Mouse (Mus musculus): ENCODE results near the gene Pld5. TPM values are rescaled to one million over a fixed set of nuclear protein-coding genes. Genes with fewer than 3 reads are reported as not detected.
A peak's percentile ranks its signal among the peaks of the same experiment; 100 is the strongest.

Gene Pld5
- polyA plus RNA-seq, 2 experiments: 0.53 to 0.65 TPM

- Histone ChIP-seq H3K36me3 (ENCODE audit: control insufficient read depth, insufficient read depth, low read length) (no peaks in the 10 kb centered on the region), H3K4me3 (replicated peaks; ENCODE audit: low read length) (no peak overlapping the region), H3K9me3 (ENCODE audit: control insufficient read depth, low read length) (no peaks in the 10 kb centered on the region), H3K27me3 (ENCODE audit: control insufficient read depth, insufficient read depth, low read length) (no peaks in the 10 kb centered on the region), H3K27ac (replicated peaks; ENCODE audit: low read depth, low read length) (no peak overlapping the region), H3K4me2 (replicated peaks; ENCODE audit: low read depth, low read length, severe bottlenecking) (no peak overlapping the region), H3K9ac (ENCODE audit: low read depth, low read length, severe bottlenecking) (no peak overlapping the region), H3K4me1 (ENCODE audit: control insufficient read depth, insufficient read depth, low read length) (no peaks in the 10 kb centered on the region)
- ATAC-seq (ENCODE audit: low FRiP score, low read depth) (no peak), DNase-seq (ENCODE audit: low spot score) (peak; percentile 60)
- WGBS: 64% methylated on average over 1 of the region's 1 CpGs
- TF ChIP-seq POLR2A (IDR thresholded peaks at IDR 0.05; ENCODE audit: borderline replicate concordance, extremely low read depth, insufficient read depth, insufficient read length): no peak
These were observed 221.5 kb downstream of the Pld5 start for GRCm38 (mm10) chr1:176053653-176054052.

GRCm38 (mm10) chr1:176046995-176047394 lies 228.1 kb downstream of the Pld5 start:
- 64% methylated on average over 5 of the region's 5 CpGs for WGBS
- no peaks in the 10 kb centered on the region; the same call in 1 of the 2 replicates for H3K4me1 ChIP-seq (ENCODE audit: control insufficient read depth, insufficient read depth, low read length)
- ATAC-seq (ENCODE audit: low FRiP score, low read depth) (no peak), DNase-seq (ENCODE audit: low spot score) (peak; percentile 17)
- H3K9ac ChIP-seq (ENCODE audit: low read depth, low read length, severe bottlenecking): no peak overlapping the region
- no peak for TF ChIP-seq POLR2A (IDR thresholded peaks at IDR 0.05; ENCODE audit: borderline replicate concordance, extremely low read depth, insufficient read depth, insufficient read length)
- no peaks in the 10 kb centered on the region for H3K36me3 ChIP-seq (ENCODE audit: control insufficient read depth, insufficient read depth, low read length)
- no peak overlapping the region for H3K4me3 ChIP-seq (replicated peaks; ENCODE audit: low read length)
- no peaks in the 10 kb centered on the region for H3K9me3 ChIP-seq (ENCODE audit: control insufficient read depth, low read length)
- no peak overlapping the region for H3K4me2 ChIP-seq (replicated peaks; ENCODE audit: low read depth, low read length, severe bottlenecking)
- H3K27me3 ChIP-seq (ENCODE audit: control insufficient read depth, insufficient read depth, low read length): no peaks in the 10 kb centered on the region
- H3K27ac ChIP-seq (replicated peaks; ENCODE audit: low read depth, low read length): no peak overlapping the region

GRCm38 (mm10) chr1:176046375-176046774 lies 228.7 kb downstream of the Pld5 start:
- Histone ChIP-seq H3K9me3 (ENCODE audit: control insufficient read depth, low read length) (no peaks in the 10 kb centered on the region), H3K27me3 (ENCODE audit: control insufficient read depth, insufficient read depth, low read length) (no peaks in the 10 kb centered on the region), H3K4me1 (ENCODE audit: control insufficient read depth, insufficient read depth, low read length) (no peaks in the 10 kb centered on the region; the same call in 1 of the 2 replicates), H3K36me3 (ENCODE audit: control insufficient read depth, insufficient read depth, low read length) (no peaks in the 10 kb centered on the region), H3K9ac (ENCODE audit: low read depth, low read length, severe bottlenecking) (no peak overlapping the region), H3K4me3 (replicated peaks; ENCODE audit: low read length) (no peak overlapping the region), H3K4me2 (replicated peaks; ENCODE audit: low read depth, low read length, severe bottlenecking) (no peak overlapping the region), H3K27ac (replicated peaks; ENCODE audit: low read depth, low read length) (no peak overlapping the region)
- TF ChIP-seq POLR2A (IDR thresholded peaks at IDR 0.05; ENCODE audit: borderline replicate concordance, extremely low read depth, insufficient read depth, insufficient read length): no peak
- no peak for DNase-seq (ENCODE audit: low spot score)
- WGBS: 85% methylated on average over 1 of the region's 1 CpGs
- no peak for ATAC-seq (ENCODE audit: low FRiP score, low read depth)

- no peak overlapping the region for H3K9ac ChIP-seq (ENCODE audit: low read depth, low read length, severe bottlenecking)
- H3K4me1 ChIP-seq (ENCODE audit: control insufficient read depth, insufficient read depth, low read length): no peaks in the 10 kb centered on the region; the same call in 1 of the 2 replicates
- no peaks in the 10 kb centered on the region for H3K9me3 ChIP-seq (ENCODE audit: control insufficient read depth, low read length)
- DNase-seq (ENCODE audit: low spot score): no peak
- ATAC-seq (ENCODE audit: low FRiP score, low read depth): no peak
- H3K36me3 ChIP-seq (ENCODE audit: control insufficient read depth, insufficient read depth, low read length): no peaks in the 10 kb centered on the region
- H3K4me2 ChIP-seq (replicated peaks; ENCODE audit: low read depth, low read length, severe bottlenecking): no peak overlapping the region
- H3K27ac ChIP-seq (replicated peaks; ENCODE audit: low read depth, low read length): no peak overlapping the region
- H3K4me3 ChIP-seq (replicated peaks; ENCODE audit: low read length): no peak overlapping the region
- 53% methylated on average over 4 of the region's 4 CpGs for WGBS
- no peaks in the 10 kb centered on the region for H3K27me3 ChIP-seq (ENCODE audit: control insufficient read depth, insufficient read depth, low read length)
- no peak for TF ChIP-seq POLR2A (IDR thresholded peaks at IDR 0.05; ENCODE audit: borderline replicate concordance, extremely low read depth, insufficient read depth, insufficient read length)
These were observed 232.1 kb downstream of the Pld5 start for GRCm38 (mm10) chr1:176043056-176043455.

- WGBS: 39% methylated on average over 3 of the region's 3 CpGs
- no peak overlapping the region for H3K27ac ChIP-seq (replicated peaks; ENCODE audit: low read depth, low read length)
- DNase-seq (ENCODE audit: low spot score): no peak
- no peak for ATAC-seq (ENCODE audit: low FRiP score, low read depth)
- no peak overlapping the region for H3K4me2 ChIP-seq (replicated peaks; ENCODE audit: low read depth, low read length, severe bottlenecking)
- no peak overlapping the region for H3K9ac ChIP-seq (ENCODE audit: low read depth, low read length, severe bottlenecking)
- no peaks in the 10 kb centered on the region for H3K36me3 ChIP-seq (ENCODE audit: control insufficient read depth, insufficient read depth, low read length)
- H3K4me1 ChIP-seq (ENCODE audit: control insufficient read depth, insufficient read depth, low read length): no peaks in the 10 kb centered on the region; the same call in 1 of the 2 replicates
- no peak overlapping the region for H3K4me3 ChIP-seq (replicated peaks; ENCODE audit: low read length)
- H3K9me3 ChIP-seq (ENCODE audit: control insufficient read depth, low read length): no peaks in the 10 kb centered on the region
- no peak for TF ChIP-seq POLR2A (IDR thresholded peaks at IDR 0.05; ENCODE audit: borderline replicate concordance, extremely low read depth, insufficient read depth, insufficient read length)
- H3K27me3 ChIP-seq (ENCODE audit: control insufficient read depth, insufficient read depth, low read length): no peaks in the 10 kb centered on the region
These were observed 235.2 kb downstream of the Pld5 start for GRCm38 (mm10) chr1:176039923-176040322.

- Histone ChIP-seq H3K9ac (ENCODE audit: low read depth, low read length, severe bottlenecking) (no peak overlapping the region), H3K36me3 (ENCODE audit: control insufficient read depth, insufficient read depth, low read length) (no peaks in the 10 kb centered on the region), H3K27ac (replicated peaks; ENCODE audit: low read depth, low read length) (no peak overlapping the region), H3K27me3 (ENCODE audit: control insufficient read depth, insufficient read depth, low read length) (no peaks in the 10 kb centered on the region), H3K4me3 (replicated peaks; ENCODE audit: low read length) (no peak overlapping the region), H3K4me1 (ENCODE audit: control insufficient read depth, insufficient read depth, low read length) (no peaks in the 10 kb centered on the region), H3K4me2 (replicated peaks; ENCODE audit: low read depth, low read length, severe bottlenecking) (no peak overlapping the region), H3K9me3 (ENCODE audit: control insufficient read depth, low read length) (no peaks in the 10 kb centered on the region)
- ATAC-seq (ENCODE audit: low FRiP score, low read depth): no peak
- TF ChIP-seq POLR2A (IDR thresholded peaks at IDR 0.05; ENCODE audit: borderline replicate concordance, extremely low read depth, insufficient read depth, insufficient read length): no peak
- no peak for DNase-seq (ENCODE audit: low spot score)
- WGBS: 68% methylated on average over 3 of the region's 3 CpGs
These were observed 239.1 kb downstream of the Pld5 start for GRCm38 (mm10) chr1:176036028-176036427.

Measured in limb, embryonic 14.5 days (tissue).